Mouse (Mus musculus): ENCODE results near the gene Pramel7. TPM values are rescaled to one million over a fixed set of nuclear protein-coding genes. Genes with fewer than 3 reads are reported as not detected.

Gene Pramel7
- polyA plus RNA-seq (2017; shearing (Covaris generic)), result not detected

GRCm38 (mm10) chr2:87496993-87497392, at the start of gene Pramel7:
Gene Pramel7 (minus strand): TSS chr2:87497093.

DNA sequence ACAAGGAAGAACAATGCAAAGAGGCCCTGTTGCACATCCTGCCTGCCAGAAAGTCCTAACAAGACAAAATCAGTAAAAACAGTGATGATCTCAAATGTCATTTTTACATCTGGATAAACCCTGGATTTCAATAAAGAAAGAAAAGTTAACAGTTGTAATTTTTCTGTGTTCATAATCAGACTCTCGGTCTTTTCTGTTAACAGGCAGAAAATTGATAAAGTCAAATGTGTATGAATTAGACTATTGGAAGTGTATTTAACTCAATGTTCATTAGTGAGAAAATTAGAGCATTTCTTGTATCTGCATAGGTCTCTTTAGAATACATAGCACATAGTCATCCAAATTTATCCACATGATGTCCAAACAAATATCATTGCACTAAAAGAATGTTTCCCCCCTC, 48.5 kb upstream of the Pramel7 start, which contains the start of gene Olfr1128:
TSS of gene Olfr1128 (minus strand) at position 101 of the 400 bp plus-strand sequence.

GRCm38 (mm10) chr2:87531496-87531895, 34.6 kb upstream of the Pramel7 start, which contains the start of gene Olfr153:
Gene Olfr153 (plus strand): TSS chr2:87531796.

DNA sequence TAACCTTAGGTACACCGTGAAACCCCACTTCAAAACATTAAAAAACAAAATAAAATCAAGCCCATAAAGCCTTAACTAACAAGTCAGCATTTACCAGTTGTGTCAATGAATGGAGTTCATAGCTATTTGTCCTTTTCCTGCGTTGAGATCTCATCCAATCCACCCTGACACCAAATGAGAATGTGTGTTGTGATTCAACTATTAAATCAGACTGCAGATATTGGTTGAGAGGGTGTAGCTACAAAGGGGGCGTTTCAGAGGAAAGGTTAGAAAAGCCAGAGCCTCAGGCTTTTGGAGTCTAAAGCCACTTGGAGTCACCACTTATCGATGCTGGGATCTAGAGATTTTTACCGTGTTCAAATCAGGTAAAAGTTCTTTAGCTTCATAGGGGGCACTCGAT, 9.4 kb upstream of the Pramel7 start, which contains the start of gene Pramel6:
TSS of gene Pramel6 (plus strand) at position 301 of the 400 bp plus-strand sequence.

DNA sequence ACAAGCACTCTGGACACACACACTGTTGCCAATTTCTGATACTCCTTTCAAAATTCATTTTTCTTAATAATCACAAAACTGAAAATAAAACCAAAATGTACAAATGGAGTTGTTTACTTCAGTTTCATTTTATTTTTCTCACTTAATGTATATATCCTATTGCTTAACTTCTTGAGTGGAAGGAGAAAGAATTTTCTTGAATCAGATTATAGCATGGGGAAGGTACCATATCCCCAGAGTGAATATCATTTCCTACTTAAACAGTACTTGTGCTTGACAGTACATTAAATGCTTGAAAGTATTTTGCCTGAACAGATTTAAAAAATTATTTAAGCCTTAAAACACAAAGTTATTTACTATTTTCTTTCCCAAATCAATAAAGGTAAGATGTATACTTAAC, 43.2 kb downstream of the Pramel7 start, which contains the start of gene Olfr1126:
TSS of gene Olfr1126 (plus strand) at position 301 of the 400 bp plus-strand sequence.

Other genes starting within 250 kb of the Pramel7 start
- gene Olfr1115, start 249.1 kb downstream of the Pramel7 start, polyA plus RNA-seq (2017; shearing (Covaris generic)), result not detected
- gene Olfr1116, start 229.6 kb downstream of the Pramel7 start, polyA plus RNA-seq (2017; shearing (Covaris generic)), result 0.02 TPM
- not detected for gene Olfr1118, start 189.5 kb downstream of the Pramel7 start, polyA plus RNA-seq (2017; shearing (Covaris generic))
- gene Olfr1120, start 142.3 kb downstream of the Pramel7 start, polyA plus RNA-seq (2017; shearing (Covaris generic)), result 0.07 TPM
- not detected for gene Olfr1121, start 127.2 kb downstream of the Pramel7 start, polyA plus RNA-seq (2017; shearing (Covaris generic))
- gene Olfr1122, start 111.2 kb downstream of the Pramel7 start, polyA plus RNA-seq (2017; shearing (Covaris generic)), result 0.16 TPM
- not detected for gene Olfr1123, start 80.5 kb downstream of the Pramel7 start, polyA plus RNA-seq (2017; shearing (Covaris generic))
- gene Olfr1124, start 66.8 kb downstream of the Pramel7 start, polyA plus RNA-seq (2017; shearing (Covaris generic)), result 0.19 TPM
- gene Olfr1126, start 43.1 kb downstream of the Pramel7 start, polyA plus RNA-seq (2017; shearing (Covaris generic)), result not detected
- not detected for gene Pramel6, start 9.5 kb upstream of the Pramel7 start, polyA plus RNA-seq (2017; shearing (Covaris generic))
- not detected for gene Olfr153, start 34.7 kb upstream of the Pramel7 start, polyA plus RNA-seq (2017; shearing (Covaris generic))
- gene Olfr1128, start 48.4 kb upstream of the Pramel7 start, polyA plus RNA-seq (2017; shearing (Covaris generic)), result not detected
- gene Olfr1129, start 76.8 kb upstream of the Pramel7 start, polyA plus RNA-seq (2017; shearing (Covaris generic)), result 0.07 TPM
- not detected for gene Olfr1130, start 109.1 kb upstream of the Pramel7 start, polyA plus RNA-seq (2017; shearing (Covaris generic))
- gene Olfr1131, start 130.0 kb upstream of the Pramel7 start, polyA plus RNA-seq (2017; shearing (Covaris generic)), result 0.13 TPM
- not detected for gene Olfr1132, start 140.4 kb upstream of the Pramel7 start, polyA plus RNA-seq (2017; shearing (Covaris generic))
- gene Olfr1133, start 150.3 kb upstream of the Pramel7 start, polyA plus RNA-seq (2017; shearing (Covaris generic)), result not detected
- gene Olfr1134, start 161.4 kb upstream of the Pramel7 start, polyA plus RNA-seq (2017; shearing (Covaris generic)), result not detected
- not detected for gene Olfr1135, start 176.6 kb upstream of the Pramel7 start, polyA plus RNA-seq (2017; shearing (Covaris generic))
- not detected for gene Olfr1136, start 196.9 kb upstream of the Pramel7 start, polyA plus RNA-seq (2017; shearing (Covaris generic))
- not detected for gene Olfr1137, start 216.1 kb upstream of the Pramel7 start, polyA plus RNA-seq (2017; shearing (Covaris generic))
- gene Olfr1138, start 242.9 kb upstream of the Pramel7 start, polyA plus RNA-seq (2017; shearing (Covaris generic)), result not detected
- gene Olfr1140, start 246.7 kb upstream of the Pramel7 start, polyA plus RNA-seq (2017; shearing (Covaris generic)), result not detected

All from CD4-positive, CD25-positive, alpha-beta regulatory T cell (primary cell).